Mouse (Mus musculus): ENCODE measurements around the gene Zfp109. TPM values are rescaled to one million over a fixed set of nuclear protein-coding genes. Genes with fewer than 3 reads are reported as not detected.
A peak's percentile ranks its signal among the peaks of the same experiment; 100 is the strongest.
"Not testable (repeated sequence)": the region's sequence is repeated elsewhere in the genome, so short reads cannot be mapped to it uniquely, and the experiment has no call there.

Zfp109 gene
- 2.3 and 2.6 TPM in 2 replicates for polyA plus RNA-seq (2012; rRNA removed)

DNA sequence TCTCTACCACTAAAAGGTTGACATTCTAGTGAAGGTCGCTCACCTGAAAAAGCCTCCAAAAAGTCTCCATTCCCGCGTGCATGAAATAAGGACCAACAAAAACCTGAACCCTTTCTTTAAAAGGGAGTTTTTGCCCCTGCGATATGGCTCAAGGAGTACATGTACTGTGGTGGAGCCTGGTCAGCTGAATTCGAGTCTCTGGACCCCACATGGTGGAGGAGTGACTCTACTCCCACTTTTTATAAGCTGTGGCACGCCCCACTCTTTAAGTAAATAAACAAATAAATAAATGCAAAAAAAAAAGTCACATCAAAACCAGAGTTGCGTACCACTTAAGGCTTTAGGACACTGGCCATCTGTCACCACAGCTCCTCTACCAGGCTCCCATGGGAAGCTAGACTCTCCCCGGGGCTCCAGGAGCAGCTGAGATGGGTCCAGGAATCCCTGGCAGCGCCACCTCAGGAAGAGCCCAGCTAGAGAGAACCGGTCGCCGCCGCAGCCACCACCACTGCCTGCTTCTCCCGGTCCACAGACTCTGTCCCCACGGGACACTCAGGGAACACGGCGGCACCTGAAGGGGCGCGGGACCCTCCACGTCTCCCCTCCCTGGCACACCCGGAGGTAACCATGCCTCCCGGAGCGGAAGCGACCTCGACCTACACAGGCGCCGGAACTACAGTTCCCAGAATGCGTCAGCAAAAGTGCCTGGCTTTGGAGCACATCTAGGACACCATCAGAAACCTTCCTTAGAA is at the start of gene Zfp109:
Gene Zfp109 (minus strand): TSS at position 521 of the 752 bp plus-strand sequence.
- no peaks in the 10 kb centered on the region for H3K27me3 ChIP-seq (ENCODE audit: control insufficient read depth, insufficient read depth, low read length)
- 10% methylated on average over 28 of the region's 28 CpGs for WGBS

DNA sequence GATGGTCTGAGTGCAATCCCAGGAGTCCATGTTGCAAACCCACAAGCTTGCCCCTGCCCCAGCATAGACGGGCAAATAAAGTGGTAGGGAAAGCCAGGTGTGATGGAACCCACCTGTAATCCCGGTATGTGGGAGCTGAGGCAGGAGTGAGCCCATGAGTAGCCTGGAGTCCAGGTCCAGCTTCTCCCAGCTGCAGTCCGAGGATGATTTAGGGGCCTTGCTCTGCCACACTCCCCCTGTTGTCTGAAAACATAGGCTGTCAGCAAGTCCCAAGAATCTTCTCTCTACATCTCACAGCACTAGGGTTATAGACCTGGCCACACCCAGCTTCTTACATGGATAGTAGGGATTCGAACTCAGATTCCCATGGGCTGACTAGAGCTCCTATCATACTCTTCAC is 49.6 kb upstream of the Zfp109 start:
- no peak overlapping the region for H3K27ac ChIP-seq (ENCODE audit: control insufficient read depth, insufficient read depth, low read length)
- H3K4me3 ChIP-seq (ENCODE audit: control insufficient read depth, insufficient read depth, low read length) = no peak overlapping the region
- no peak for DNase-seq
- no peaks in the 10 kb centered on the region for H3K27me3 ChIP-seq (ENCODE audit: control insufficient read depth, insufficient read depth, low read length)
- TF ChIP-seq CTCF (IDR thresholded peaks at IDR 0.05; ENCODE audit: borderline replicate concordance, control insufficient read depth, extremely low read depth, insufficient read depth, low read length, poor library complexity) (no peak), POLR2A (IDR thresholded peaks at IDR 0.05; ENCODE audit: control insufficient read depth, extremely low read depth, insufficient read depth, low read length, poor library complexity) (no peak)
- no peaks in the 10 kb centered on the region for H3K4me1 ChIP-seq (replicated peaks; ENCODE audit: control insufficient read depth, insufficient read depth, low read length)
- 90% methylated on average over 4 of the region's 4 CpGs for WGBS
- peaks cover 12% of the 10 kb centered on the region for H3K36me3 ChIP-seq (ENCODE audit: control insufficient read depth, insufficient read depth, low read length)

More for the DNA sequence above, at the start of gene Zfp109:
- H3K36me3 ChIP-seq (ENCODE audit: control insufficient read depth, insufficient read depth, low read length) = no peaks in the 10 kb centered on the region
- H3K4me3 ChIP-seq (ENCODE audit: control insufficient read depth, insufficient read depth, low read length) = peak within 1 kb of the TSS; percentile 98
- peaks cover 8% of the 10 kb centered on the region for H3K4me1 ChIP-seq (replicated peaks; ENCODE audit: control insufficient read depth, insufficient read depth, low read length)
- peak; percentile 63 for DNase-seq
- TF ChIP-seq CTCF (IDR thresholded peaks at IDR 0.05; ENCODE audit: borderline replicate concordance, control insufficient read depth, extremely low read depth, insufficient read depth, low read length, poor library complexity) (no peak), POLR2A (IDR thresholded peaks at IDR 0.05; ENCODE audit: control insufficient read depth, extremely low read depth, insufficient read depth, low read length, poor library complexity) (0 out of 2 replicates have a peak, but pooled peaks have one; percentile 21)
- no peak within 1 kb of the TSS for H3K27ac ChIP-seq (ENCODE audit: control insufficient read depth, insufficient read depth, low read length)

DNA sequence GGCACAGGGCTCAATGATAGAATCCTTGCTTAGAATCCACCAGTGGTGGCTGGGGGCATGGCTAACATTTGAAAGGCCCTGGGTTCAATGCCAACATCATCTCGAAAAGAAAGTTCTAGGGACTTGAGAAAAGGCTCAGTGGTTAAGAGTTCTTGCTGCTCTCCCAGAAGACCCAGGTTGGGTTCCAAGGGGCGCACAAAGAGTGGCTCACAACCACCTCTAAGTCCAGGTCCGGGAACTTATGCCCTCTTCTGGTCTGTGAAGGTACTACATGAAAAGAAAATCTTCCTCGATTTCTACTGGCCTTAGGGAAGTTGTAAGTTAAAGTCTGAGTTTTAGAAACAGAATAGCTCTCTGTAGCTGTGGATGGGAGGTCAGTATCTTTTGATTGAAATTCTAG is 48.7 kb upstream of the Zfp109 start:
- Histone ChIP-seq H3K4me1 (replicated peaks; ENCODE audit: control insufficient read depth, insufficient read depth, low read length) (no peaks in the 10 kb centered on the region), H3K36me3 (ENCODE audit: control insufficient read depth, insufficient read depth, low read length) (peaks cover 4% of the 10 kb centered on the region), H3K27me3 (ENCODE audit: control insufficient read depth, insufficient read depth, low read length) (no peaks in the 10 kb centered on the region), H3K4me3 (ENCODE audit: control insufficient read depth, insufficient read depth, low read length) (no peak overlapping the region), H3K27ac (ENCODE audit: control insufficient read depth, insufficient read depth, low read length) (no peak overlapping the region)
- TF ChIP-seq POLR2A (IDR thresholded peaks at IDR 0.05; ENCODE audit: control insufficient read depth, extremely low read depth, insufficient read depth, low read length, poor library complexity) (no peak), CTCF (IDR thresholded peaks at IDR 0.05; ENCODE audit: borderline replicate concordance, control insufficient read depth, extremely low read depth, insufficient read depth, low read length, poor library complexity) (no peak)
- DNase-seq = no peak
- WGBS = 59% methylated on average over 4 of the region's 4 CpGs

DNA sequence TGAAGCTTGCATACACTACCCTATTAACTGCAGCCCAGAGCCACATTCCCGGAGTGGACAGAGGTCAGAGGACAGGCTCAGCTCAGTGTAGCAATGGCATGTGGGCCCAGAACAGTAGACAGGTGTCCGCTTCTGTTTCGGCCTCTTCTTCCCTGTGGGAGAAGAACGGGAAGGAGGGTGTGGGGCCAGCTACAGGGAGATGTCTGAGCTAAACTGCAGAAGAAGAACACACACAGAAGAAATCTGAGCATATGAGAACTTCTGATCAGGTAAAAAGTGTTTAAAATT is 43.4 kb upstream of the Zfp109 start:
- TF ChIP-seq POLR2A (IDR thresholded peaks at IDR 0.05; ENCODE audit: control insufficient read depth, extremely low read depth, insufficient read depth, low read length, poor library complexity) (no peak), CTCF (IDR thresholded peaks at IDR 0.05; ENCODE audit: borderline replicate concordance, control insufficient read depth, extremely low read depth, insufficient read depth, low read length, poor library complexity) (no peak)
- Histone ChIP-seq H3K36me3 (ENCODE audit: control insufficient read depth, insufficient read depth, low read length) (no peaks in the 10 kb centered on the region), H3K4me1 (replicated peaks; ENCODE audit: control insufficient read depth, insufficient read depth, low read length) (no peaks in the 10 kb centered on the region), H3K4me3 (ENCODE audit: control insufficient read depth, insufficient read depth, low read length) (no peak overlapping the region), H3K27me3 (ENCODE audit: control insufficient read depth, insufficient read depth, low read length) (no peaks in the 10 kb centered on the region), H3K27ac (ENCODE audit: control insufficient read depth, insufficient read depth, low read length) (no peak overlapping the region)
- WGBS = 68% methylated on average over 4 of the region's 4 CpGs
- no peak for DNase-seq

DNA sequence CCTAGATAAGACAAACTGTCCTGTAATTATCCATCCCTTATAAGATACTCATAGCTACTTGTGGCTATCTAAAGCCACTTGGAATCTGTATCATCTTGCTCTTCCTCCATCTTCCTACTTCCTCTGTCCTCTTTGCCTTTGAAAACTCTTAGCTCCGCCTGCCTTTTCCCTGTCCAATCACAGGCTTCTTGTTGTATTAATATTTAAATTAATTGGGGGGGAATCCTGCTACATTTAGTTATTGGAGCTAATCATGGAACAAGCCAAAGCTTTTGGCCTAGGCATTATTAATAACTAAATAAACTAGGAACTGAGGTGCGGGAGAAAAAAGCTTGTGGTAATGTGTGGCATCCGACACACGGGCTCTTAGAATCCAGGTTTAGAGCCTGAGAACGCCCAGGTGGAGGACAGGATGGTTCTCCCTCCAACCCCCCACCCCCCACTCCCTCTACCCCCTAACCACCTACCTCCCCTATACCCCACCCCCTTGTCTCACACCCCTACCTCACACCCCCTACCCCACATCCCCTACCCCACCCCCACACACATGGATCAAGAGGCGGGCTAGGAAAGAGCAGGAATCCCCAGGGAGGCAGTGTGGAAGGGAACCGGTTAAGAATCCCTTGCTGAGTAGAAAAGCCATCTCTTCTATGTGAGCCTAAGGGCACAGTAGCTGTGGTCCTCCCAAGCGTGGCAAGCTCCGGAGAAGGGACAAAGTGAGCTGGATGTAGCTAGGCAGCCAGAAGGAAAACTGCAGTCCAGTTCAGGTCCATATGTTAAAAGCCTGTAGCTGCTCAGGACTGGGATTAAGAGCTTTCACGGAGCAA is 42.9 kb upstream of the Zfp109 start:
- TF ChIP-seq POLR2A (IDR thresholded peaks at IDR 0.05; ENCODE audit: control insufficient read depth, extremely low read depth, insufficient read depth, low read length, poor library complexity) (no peak), CTCF (IDR thresholded peaks at IDR 0.05; ENCODE audit: borderline replicate concordance, control insufficient read depth, extremely low read depth, insufficient read depth, low read length, poor library complexity) (no peak)
- WGBS = 71% methylated on average over 10 of the region's 10 CpGs
- Histone ChIP-seq H3K27ac (ENCODE audit: control insufficient read depth, insufficient read depth, low read length) (no peak overlapping the region), H3K4me1 (replicated peaks; ENCODE audit: control insufficient read depth, insufficient read depth, low read length) (no peaks in the 10 kb centered on the region), H3K27me3 (ENCODE audit: control insufficient read depth, insufficient read depth, low read length) (no peaks in the 10 kb centered on the region), H3K4me3 (ENCODE audit: control insufficient read depth, insufficient read depth, low read length) (no peak overlapping the region), H3K36me3 (ENCODE audit: control insufficient read depth, insufficient read depth, low read length) (no peaks in the 10 kb centered on the region)
- no peak for DNase-seq

DNA sequence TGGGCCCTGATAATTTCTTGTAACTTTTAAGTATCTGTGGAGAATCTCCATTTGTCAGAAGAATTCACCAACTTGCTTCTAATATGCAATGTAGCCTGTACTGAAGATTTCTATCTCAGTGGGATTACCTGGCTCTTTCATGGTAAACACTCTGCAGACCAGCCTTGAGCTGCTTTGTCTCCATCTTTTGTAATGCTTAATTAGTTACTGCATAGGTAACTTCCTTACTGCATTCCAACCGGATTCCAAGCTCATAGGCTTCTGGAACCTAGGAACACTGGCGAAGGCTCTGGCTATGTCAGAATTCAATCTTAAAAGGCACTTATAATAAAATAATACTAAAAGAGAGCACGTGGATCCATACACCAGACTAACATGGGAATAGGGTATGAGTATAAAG is 41.4 kb upstream of the Zfp109 start:
- not testable (repeated sequence) for DNase-seq; H3K4me1 ChIP-seq (replicated peaks; ENCODE audit: control insufficient read depth, insufficient read depth, low read length); H3K36me3 ChIP-seq (ENCODE audit: control insufficient read depth, insufficient read depth, low read length); H3K27ac ChIP-seq (ENCODE audit: control insufficient read depth, insufficient read depth, low read length); H3K4me3 ChIP-seq (ENCODE audit: control insufficient read depth, insufficient read depth, low read length); H3K27me3 ChIP-seq (ENCODE audit: control insufficient read depth, insufficient read depth, low read length)
- 92% methylated on average over 3 of the region's 3 CpGs for WGBS

All from thymus, adult 2 months (tissue).